Mouse (Mus musculus): ENCODE measurements around the gene Ubqln3. TPM values are rescaled to one million over a fixed set of nuclear protein-coding genes. Genes with fewer than 3 reads are reported as not detected.

Gene Ubqln3
- not detected in 2 replicates for polyA plus RNA-seq (2015; fragmentation: Nextera tagmentation; extraction: Ambion mirVana)

DNA sequence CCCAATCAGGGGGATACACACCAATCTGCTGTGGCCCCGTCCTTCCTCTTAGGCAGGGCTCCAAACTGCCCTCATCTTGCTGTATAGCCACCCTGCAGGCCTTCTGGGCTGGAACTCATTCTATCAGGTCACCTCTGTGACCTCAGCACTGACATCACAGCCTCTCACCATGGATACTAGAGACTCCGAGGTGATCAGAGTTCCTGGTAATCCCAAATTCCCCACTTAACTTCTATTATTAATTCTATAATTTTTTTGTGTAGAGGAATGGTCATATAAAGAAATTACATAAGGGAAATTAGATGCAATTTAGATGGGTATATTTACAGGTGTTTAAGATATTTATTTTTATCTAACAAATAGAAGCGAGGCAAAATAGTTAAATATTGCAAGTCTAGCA, at the start of gene Ubqln3:
Gene Ubqln3 (minus strand): TSS at position 101 of the 400 bp plus-strand sequence.
- no peaks in the 10 kb centered on the region for H3K9me3 ChIP-seq
- no peaks in the 10 kb centered on the region for H3K4me1 ChIP-seq
- no peak within 1 kb of the TSS for H3K9ac ChIP-seq
- H3K27me3 ChIP-seq: no peaks in the 10 kb centered on the region
- H3K36me3 ChIP-seq: no peaks in the 10 kb centered on the region
- H3K27ac ChIP-seq: no peak within 1 kb of the TSS
- ATAC-seq (ENCODE audit: borderline replicate concordance, extremely low read depth, low FRiP score, low TSS enrichment): no peak
- H3K4me3 ChIP-seq: no peak within 1 kb of the TSS
- 64% methylated on average over 3 of the region's 3 CpGs for WGBS
- no peak within 1 kb of the TSS for H3K4me2 ChIP-seq

DNA sequence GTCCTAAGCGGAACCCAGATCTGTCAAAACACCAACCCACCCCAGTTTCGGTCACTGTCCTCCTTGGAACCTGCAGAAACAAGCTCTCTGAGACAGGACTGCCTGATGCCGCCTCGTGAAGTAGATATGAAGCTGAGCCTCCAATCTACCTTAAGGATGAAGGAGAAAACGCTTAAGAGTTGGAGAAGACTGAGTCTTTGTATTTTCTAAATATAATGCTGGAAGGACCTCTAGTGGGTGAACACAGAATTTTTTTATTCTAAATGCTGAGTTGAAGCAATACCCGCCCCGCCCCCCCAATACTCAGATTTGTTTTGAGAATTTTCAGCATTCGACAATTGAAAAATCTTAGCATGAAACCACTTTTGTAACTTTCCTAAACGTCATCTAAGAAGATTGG, 48.2 kb upstream of the Ubqln3 start:
- 60% methylated on average over 9 of the region's 9 CpGs for WGBS

GRCm38 (mm10) chr7:104183292-104183691, 40.2 kb upstream of the Ubqln3 start, which contains the start of gene Olfr648:
Gene Olfr648, minus strand, starts transcription at chr7:104183392.
- WGBS: 84% methylated on average over 2 of the region's 2 CpGs

More for the DNA sequence above, 48.2 kb upstream of the Ubqln3 start:
- no peak overlapping the region for H3K9ac ChIP-seq
- H3K4me2 ChIP-seq: no peak overlapping the region
- no peaks in the 10 kb centered on the region for H3K9me3 ChIP-seq
- no peaks in the 10 kb centered on the region for H3K27me3 ChIP-seq
- no peaks in the 10 kb centered on the region for H3K4me1 ChIP-seq
- H3K27ac ChIP-seq: no peak overlapping the region
- no peak for ATAC-seq (ENCODE audit: borderline replicate concordance, extremely low read depth, low FRiP score, low TSS enrichment)
- H3K36me3 ChIP-seq: no peaks in the 10 kb centered on the region
- H3K4me3 ChIP-seq: no peak overlapping the region

DNA sequence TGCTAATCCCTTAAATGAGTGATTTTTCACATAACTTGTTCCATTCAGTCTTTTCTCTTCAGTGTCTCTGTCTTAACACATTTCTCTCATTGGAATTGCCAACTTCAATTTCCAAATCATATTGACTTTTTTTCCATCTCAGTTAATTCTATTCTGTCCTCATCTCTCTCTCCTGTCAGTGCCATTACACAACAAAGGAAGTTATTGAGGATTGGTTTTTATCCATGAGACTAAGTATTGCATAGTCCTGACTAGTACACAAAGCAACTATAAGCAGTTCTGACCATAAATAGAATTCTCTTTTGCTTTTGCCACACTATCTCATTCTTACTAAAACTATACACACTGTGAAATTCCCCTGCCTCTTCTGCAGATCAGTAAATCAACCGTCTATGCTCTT, 36.0 kb upstream of the Ubqln3 start:
- no peak overlapping the region for H3K27ac ChIP-seq
- H3K4me2 ChIP-seq: no peak overlapping the region
- no peaks in the 10 kb centered on the region for H3K9me3 ChIP-seq
- no peak overlapping the region for H3K4me3 ChIP-seq
- no peak overlapping the region for H3K9ac ChIP-seq
- no peak for ATAC-seq (ENCODE audit: borderline replicate concordance, extremely low read depth, low FRiP score, low TSS enrichment)
- no peaks in the 10 kb centered on the region for H3K27me3 ChIP-seq
- H3K4me1 ChIP-seq: no peaks in the 10 kb centered on the region
- H3K36me3 ChIP-seq: no peaks in the 10 kb centered on the region
- 82% methylated on average over 1 of the region's 1 CpGs for WGBS

More at GRCm38 (mm10) chr7:104183292-104183691, 40.2 kb upstream of the Ubqln3 start, which contains the start of gene Olfr648:
- ATAC-seq (ENCODE audit: borderline replicate concordance, extremely low read depth, low FRiP score, low TSS enrichment): no peak
- Histone ChIP-seq H3K27me3 (no peaks in the 10 kb centered on the region), H3K4me3 (no peak within 1 kb of the TSS), H3K27ac (no peak within 1 kb of the TSS), H3K4me1 (no peaks in the 10 kb centered on the region), H3K9me3 (no peaks in the 10 kb centered on the region), H3K4me2 (no peak within 1 kb of the TSS), H3K9ac (no peak within 1 kb of the TSS), H3K36me3 (no peaks in the 10 kb centered on the region)

DNA sequence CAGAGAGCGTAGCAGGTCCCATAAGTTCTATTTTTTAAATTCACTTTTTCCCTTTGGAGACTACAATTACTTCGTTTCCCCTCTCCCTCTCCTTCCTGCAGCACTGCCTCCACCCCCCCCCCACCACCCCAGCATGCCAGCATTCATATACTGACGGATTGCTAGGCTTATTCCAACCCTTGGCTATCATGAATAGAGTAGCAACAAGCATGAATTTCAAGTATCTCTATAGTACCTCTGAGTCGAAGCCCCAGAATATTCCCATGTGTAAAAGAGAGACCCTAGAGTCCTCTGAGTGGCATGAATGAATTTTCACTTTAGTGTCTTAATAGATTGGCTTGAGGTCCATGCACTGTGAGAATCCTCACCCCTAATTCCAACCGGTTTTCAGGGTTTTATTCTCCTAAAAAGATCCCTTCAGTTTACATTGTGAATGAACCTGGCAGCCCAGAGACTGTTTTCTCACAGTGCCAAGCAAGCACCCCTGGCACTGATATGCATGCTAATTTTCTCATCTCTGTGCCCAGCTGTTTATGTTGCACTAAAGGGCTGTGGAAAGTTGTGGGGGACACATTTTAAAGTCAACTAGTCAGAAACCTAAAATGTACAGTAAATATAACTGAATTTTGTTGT, 35.5 kb upstream of the Ubqln3 start:
- no peaks in the 10 kb centered on the region for H3K4me1 ChIP-seq
- no peak overlapping the region for H3K9ac ChIP-seq
- no peak overlapping the region for H3K4me3 ChIP-seq
- H3K27me3 ChIP-seq: no peaks in the 10 kb centered on the region
- 62% methylated on average over 5 of the region's 5 CpGs for WGBS
- H3K36me3 ChIP-seq: no peaks in the 10 kb centered on the region
- no peak for ATAC-seq (ENCODE audit: borderline replicate concordance, extremely low read depth, low FRiP score, low TSS enrichment)
- no peak overlapping the region for H3K27ac ChIP-seq
- no peaks in the 10 kb centered on the region for H3K9me3 ChIP-seq
- no peak overlapping the region for H3K4me2 ChIP-seq

- H3K9me3 ChIP-seq: no peaks in the 10 kb centered on the region
Measured at GRCm38 (mm10) chr7:104175085-104175484, 32.0 kb upstream of the Ubqln3 start.

GRCm38 (mm10) chr7:104169634-104170204, 26.6 kb upstream of the Ubqln3 start:
- H3K27me3 ChIP-seq: no peaks in the 10 kb centered on the region
- H3K4me1 ChIP-seq: no peaks in the 10 kb centered on the region
- no peak overlapping the region for H3K4me2 ChIP-seq
- peak; percentile 59; the same call in 1 of the 2 replicates for ATAC-seq (ENCODE audit: borderline replicate concordance, extremely low read depth, low FRiP score, low TSS enrichment)
- H3K36me3 ChIP-seq: no peaks in the 10 kb centered on the region
- no peak overlapping the region for H3K9ac ChIP-seq
- H3K27ac ChIP-seq: no peak overlapping the region
- no peak overlapping the region for H3K4me3 ChIP-seq
- no peaks in the 10 kb centered on the region for H3K9me3 ChIP-seq
- 42% methylated on average over 6 of the region's 6 CpGs for WGBS

More at GRCm38 (mm10) chr7:104175085-104175484, 32.0 kb upstream of the Ubqln3 start:
- no peaks in the 10 kb centered on the region for H3K4me1 ChIP-seq
- H3K9ac ChIP-seq: no peak overlapping the region
- no peaks in the 10 kb centered on the region for H3K36me3 ChIP-seq
- H3K4me2 ChIP-seq: no peak overlapping the region
- H3K4me3 ChIP-seq: no peak overlapping the region
- H3K27me3 ChIP-seq: no peaks in the 10 kb centered on the region
- WGBS: 76% methylated on average over 1 of the region's 1 CpGs
- H3K27ac ChIP-seq: no peak overlapping the region
- no peak for ATAC-seq (ENCODE audit: borderline replicate concordance, extremely low read depth, low FRiP score, low TSS enrichment)

- WGBS: 73% methylated on average over 6 of the region's 6 CpGs
- H3K36me3 ChIP-seq: no peaks in the 10 kb centered on the region
- no peak overlapping the region for H3K27ac ChIP-seq
- no peaks in the 10 kb centered on the region for H3K27me3 ChIP-seq
- no peaks in the 10 kb centered on the region for H3K9me3 ChIP-seq
- H3K4me1 ChIP-seq: no peaks in the 10 kb centered on the region
- no peak overlapping the region for H3K4me2 ChIP-seq
- no peak overlapping the region for H3K9ac ChIP-seq
- no peak for ATAC-seq (ENCODE audit: borderline replicate concordance, extremely low read depth, low FRiP score, low TSS enrichment)
- no peak overlapping the region for H3K4me3 ChIP-seq
Measured at GRCm38 (mm10) chr7:104167105-104167504, 24.0 kb upstream of the Ubqln3 start.

GRCm38 (mm10) chr7:104150456-104150855, 7.4 kb upstream of the Ubqln3 start, which contains the start of gene Ubqlnl:
Gene Ubqlnl, minus strand, starts transcription at chr7:104150556.
- Histone ChIP-seq H3K9me3 (no peaks in the 10 kb centered on the region), H3K9ac (no peak within 1 kb of the TSS), H3K4me3 (no peak within 1 kb of the TSS), H3K4me2 (no peak within 1 kb of the TSS), H3K4me1 (no peaks in the 10 kb centered on the region), H3K36me3 (no peaks in the 10 kb centered on the region), H3K27me3 (no peaks in the 10 kb centered on the region), H3K27ac (no peak within 1 kb of the TSS)
- ATAC-seq (ENCODE audit: borderline replicate concordance, extremely low read depth, low FRiP score, low TSS enrichment): no peak
- 79% methylated on average over 2 of the region's 2 CpGs for WGBS

- Histone ChIP-seq H3K27me3 (no peaks in the 10 kb centered on the region), H3K4me2 (no peak within 1 kb of the TSS), H3K9me3 (no peaks in the 10 kb centered on the region), H3K27ac (no peak within 1 kb of the TSS), H3K4me3 (no peak within 1 kb of the TSS), H3K4me1 (no peaks in the 10 kb centered on the region), H3K36me3 (no peaks in the 10 kb centered on the region), H3K9ac (no peak within 1 kb of the TSS)
- 59% methylated on average over 5 of the region's 5 CpGs for WGBS
- no peak for ATAC-seq (ENCODE audit: borderline replicate concordance, extremely low read depth, low FRiP score, low TSS enrichment)
Measured at GRCm38 (mm10) chr7:104137305-104137704, 5.8 kb downstream of the Ubqln3 start, which contains the start of gene Olfr643. Gene Olfr643, minus strand, starts transcription at chr7:104137405.

GRCm38 (mm10) chr7:104129726-104130125, 13.4 kb downstream of the Ubqln3 start, which contains the start of gene Ubqln5:
Gene Ubqln5, minus strand, starts transcription at chr7:104129826.
- Histone ChIP-seq H3K9ac (no peak within 1 kb of the TSS), H3K4me3 (no peak within 1 kb of the TSS), H3K36me3 (no peaks in the 10 kb centered on the region), H3K9me3 (no peaks in the 10 kb centered on the region), H3K4me2 (no peak within 1 kb of the TSS), H3K4me1 (no peaks in the 10 kb centered on the region), H3K27me3 (no peaks in the 10 kb centered on the region), H3K27ac (no peak within 1 kb of the TSS)
- WGBS: 91% methylated on average over 5 of the region's 5 CpGs
- ATAC-seq (ENCODE audit: borderline replicate concordance, extremely low read depth, low FRiP score, low TSS enrichment): no peak; the same call in 1 of the 2 replicates

GRCm38 (mm10) chr7:104104757-104104972, 38.4 kb downstream of the Ubqln3 start, which contains the start of gene Olfr646:
Gene Olfr646, plus strand, starts transcription at chr7:104104873.
- Histone ChIP-seq H3K36me3 (no peaks in the 10 kb centered on the region), H3K4me1 (no peaks in the 10 kb centered on the region), H3K9me3 (no peaks in the 10 kb centered on the region), H3K27ac (no peak within 1 kb of the TSS), H3K4me2 (no peak within 1 kb of the TSS), H3K4me3 (no peak within 1 kb of the TSS), H3K9ac (no peak within 1 kb of the TSS), H3K27me3 (no peaks in the 10 kb centered on the region)
- no peak for ATAC-seq (ENCODE audit: borderline replicate concordance, extremely low read depth, low FRiP score, low TSS enrichment)
